Mouse (Mus musculus): ENCODE data around the gene Foxj1.

The Foxj1 gene

GRCm38 (mm10) chr11:116305423-116305822 is 29.8 kb downstream of the Foxj1 start:
- DNase-seq (ENCODE audit: low read depth, low spot score): no peak

- no peak for DNase-seq (ENCODE audit: low read depth, low spot score)
Observed at GRCm38 (mm10) chr11:116298621-116299020, 36.6 kb downstream of the Foxj1 start.

- DNase-seq (ENCODE audit: low read depth, low spot score): no peak
Observed at GRCm38 (mm10) chr11:116298221-116298620, 37.0 kb downstream of the Foxj1 start.

- no peak for DNase-seq (ENCODE audit: low read depth, low spot score)
Observed at GRCm38 (mm10) chr11:116297017-116297416, 38.2 kb downstream of the Foxj1 start.

- DNase-seq (ENCODE audit: low read depth, low spot score): no peak
Observed at GRCm38 (mm10) chr11:116296191-116296734, 38.9 kb downstream of the Foxj1 start.

GRCm38 (mm10) chr11:116294319-116294718 is 40.9 kb downstream of the Foxj1 start:
- DNase-seq (ENCODE audit: low read depth, low spot score): peak; percentile 37

GRCm38 (mm10) chr11:116293538-116294137 is 41.6 kb downstream of the Foxj1 start:
- no peak for DNase-seq (ENCODE audit: low read depth, low spot score)

GRCm38 (mm10) chr11:116292401-116292800 is 42.8 kb downstream of the Foxj1 start:
- DNase-seq (ENCODE audit: low read depth, low spot score): no peak

- DNase-seq (ENCODE audit: low read depth, low spot score): no peak
Observed at GRCm38 (mm10) chr11:116290556-116290955, 44.6 kb downstream of the Foxj1 start.

GRCm38 (mm10) chr11:116287351-116287750 is 47.8 kb downstream of the Foxj1 start:
- DNase-seq (ENCODE audit: low read depth, low spot score): no peak

GRCm38 (mm10) chr11:116285770-116286191 is 49.4 kb downstream of the Foxj1 start:
- DNase-seq (ENCODE audit: low read depth, low spot score): no peak

- DNase-seq (ENCODE audit: low read depth, low spot score): no peak
Observed at GRCm38 (mm10) chr11:116283982-116284381, 51.2 kb downstream of the Foxj1 start.

- no peak for DNase-seq (ENCODE audit: low read depth, low spot score)
Observed at GRCm38 (mm10) chr11:116282912-116283521, 52.2 kb downstream of the Foxj1 start.

GRCm38 (mm10) chr11:116282089-116282488 is 53.1 kb downstream of the Foxj1 start:
- DNase-seq (ENCODE audit: low read depth, low spot score): no peak

GRCm38 (mm10) chr11:116281671-116282070 is 53.5 kb downstream of the Foxj1 start:
- DNase-seq (ENCODE audit: low read depth, low spot score): no peak

GRCm38 (mm10) chr11:116280751-116281663 is 54.2 kb downstream of the Foxj1 start, which contains the start of gene Galr2:
TSS of gene Galr2 (plus strand) at chr11:116280939.
- no peak for DNase-seq (ENCODE audit: low read depth, low spot score)
